Mouse (Mus musculus) MEL (cell line): ENCODE measurements around the gene Cfl1.

Source experiments
- CTCF ChIP-seq, 3 experiments: IDR thresholded peaks in 2 of 3; conservative IDR thresholded peaks in 1 of 3; 2 replicates each; pipeline ENCODE4 v1.5.1; 2011 to 2012; ENCODE audit warnings: low read length in 3 of 3, low read depth in 2 of 3, mild to moderate bottlenecking in 2 of 3, improper control_type of control experiment in 1 of 3, inconsistent platforms in 1 of 3, mixed read lengths in 1 of 3, moderate library complexity in 1 of 3; ENCODE audit not compliant: control insufficient read depth in 1 of 3, insufficient read depth in 1 of 3, poor library complexity in 1 of 3, severe bottlenecking in 1 of 3
- E2F4 ChIP-seq: IDR thresholded peaks from 2 replicates; pipeline ENCODE4 v1.6.1; 2011; ENCODE audit warnings: low read depth, low read length, improper control_type of control experiment, borderline replicate concordance
- EP300 ChIP-seq, 2 experiments: IDR thresholded peaks; 2 replicates each; pipeline ENCODE4 v1.6.1; 2011; ENCODE audit warnings: improper control_type of control experiment in 2 of 2, low read length in 2 of 2, low read depth in 1 of 2, mild to moderate bottlenecking in 1 of 2
- MAFK ChIP-seq: IDR thresholded peaks from 2 replicates; pipeline ENCODE4 v1.6.1; 2011; ENCODE audit warnings: low read depth, mild to moderate bottlenecking, low read length, improper control_type of control experiment, borderline replicate concordance
- MAX ChIP-seq: IDR thresholded peaks from 2 replicates; pipeline ENCODE4 v1.6.1; 2011; ENCODE audit warnings: low read length, improper control_type of control experiment
- MYC ChIP-seq: IDR thresholded peaks from 2 replicates; pipeline ENCODE4 v1.6.1; 2011; ENCODE audit warnings: low read depth, mild to moderate bottlenecking, low read length, improper control_type of control experiment, moderate library complexity
- POLR2A ChIP-seq, 2 experiments: IDR thresholded peaks; 2 replicates each; pipeline ENCODE4 v1.6.1; 2011 to 2012; ENCODE audit warnings: low read length in 2 of 2, mild to moderate bottlenecking in 2 of 2, control low read depth in 1 of 2, improper control_type of control experiment in 1 of 2, low read depth in 1 of 2, moderate library complexity in 1 of 2; ENCODE audit not compliant: control insufficient read depth in 1 of 2, insufficient read depth in 1 of 2, poor library complexity in 1 of 2
- RAD21 ChIP-seq: IDR thresholded peaks from 2 replicates; pipeline ENCODE4 v1.6.1; 2011; ENCODE audit warnings: mild to moderate bottlenecking, low read depth, low read length, improper control_type of control experiment
- TAL1 ChIP-seq: IDR thresholded peaks from 2 replicates; pipeline ENCODE4 v1.6.1; 2012; ENCODE audit warnings: mild to moderate bottlenecking, inconsistent platforms, low read length, moderate library complexity, mixed read lengths
- TCF12 ChIP-seq: IDR thresholded peaks from 2 replicates; pipeline ENCODE4 v1.6.1; 2014; ENCODE audit warnings: low read depth, mild to moderate bottlenecking, inconsistent platforms, low read length, improper control_type of control experiment, moderate library complexity
- USF1 ChIP-seq: IDR thresholded peaks from 2 replicates; pipeline ENCODE4 v1.6.1; 2014; ENCODE audit warnings: low read depth, mild to moderate bottlenecking, inconsistent platforms, low read length, improper control_type of control experiment, moderate library complexity
- ZKSCAN1 ChIP-seq: IDR thresholded peaks from 2 replicates; pipeline ENCODE4 v1.6.1; 2012; ENCODE audit warnings: low read depth, mild to moderate bottlenecking, inconsistent platforms, low read length, improper control_type of control experiment, moderate library complexity

DNA sequence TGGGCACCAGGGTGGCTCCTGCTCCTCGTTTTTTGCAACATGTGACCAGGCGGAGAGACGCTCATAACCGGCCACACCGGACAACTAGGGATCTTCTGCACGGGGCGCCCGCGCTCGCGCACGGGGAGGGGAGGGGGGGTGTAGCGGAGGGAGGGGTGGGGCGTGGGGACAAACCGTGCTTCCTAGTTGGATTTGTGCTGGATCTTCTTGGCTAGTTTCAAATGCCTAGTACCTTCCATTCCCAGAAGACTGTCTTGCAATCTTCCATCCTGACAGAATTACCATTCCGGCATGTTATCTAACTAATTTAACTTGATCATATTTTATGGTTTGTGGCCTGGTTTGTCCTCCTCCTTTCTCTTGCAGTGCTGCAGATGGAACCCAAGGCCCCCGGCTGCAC is 13.4 kb downstream of the Cfl1 start, which contains the start of gene 1700020D05Rik:
- TF ChIP-seq TAL1 = no peak
- no peak for TF ChIP-seq USF1
- no peak for TF ChIP-seq CTCF (IDR thresholded peaks at IDR 0.05 in 2 of 3, conservative IDR thresholded peaks at IDR 0.05 in 1 of 3; ENCODE audit: control insufficient read depth in 1 of 3, insufficient read depth in 1 of 3, low read depth in 2 of 3, low read length in 3 of 3, poor library complexity in 1 of 3, severe bottlenecking in 1 of 3)
- no peak for TF ChIP-seq EP300 (IDR thresholded peaks at IDR 0.05; ENCODE audit: low read depth in 1 of 2, low read length in 2 of 2)
- no peak for TF ChIP-seq RAD21
- no peak for TF ChIP-seq TCF12
- TF ChIP-seq ZKSCAN1 = no peak
- TF ChIP-seq POLR2A (IDR thresholded peaks at IDR 0.05; ENCODE audit: control insufficient read depth in 1 of 2, insufficient read depth in 1 of 2, low read depth in 1 of 2, low read length in 2 of 2, poor library complexity in 1 of 2) = no peak
- no peak for TF ChIP-seq MAFK
- TF ChIP-seq E2F4 = no peak
- TF ChIP-seq MYC = no peak
- no peak for TF ChIP-seq MAX
